Mouse (Mus musculus) urinary bladder, adult 18-20 months (tissue): ENCODE results near the gene Cog5.

Experiments used
- DNase-seq, 2 experiments: peaks; one replicate each; pipeline ENCODE4 v3.0.0; 2022; ENCODE audit warnings: low spot score in 2 of 2, mixed read lengths in 2 of 2

Gene Cog5

DNA sequence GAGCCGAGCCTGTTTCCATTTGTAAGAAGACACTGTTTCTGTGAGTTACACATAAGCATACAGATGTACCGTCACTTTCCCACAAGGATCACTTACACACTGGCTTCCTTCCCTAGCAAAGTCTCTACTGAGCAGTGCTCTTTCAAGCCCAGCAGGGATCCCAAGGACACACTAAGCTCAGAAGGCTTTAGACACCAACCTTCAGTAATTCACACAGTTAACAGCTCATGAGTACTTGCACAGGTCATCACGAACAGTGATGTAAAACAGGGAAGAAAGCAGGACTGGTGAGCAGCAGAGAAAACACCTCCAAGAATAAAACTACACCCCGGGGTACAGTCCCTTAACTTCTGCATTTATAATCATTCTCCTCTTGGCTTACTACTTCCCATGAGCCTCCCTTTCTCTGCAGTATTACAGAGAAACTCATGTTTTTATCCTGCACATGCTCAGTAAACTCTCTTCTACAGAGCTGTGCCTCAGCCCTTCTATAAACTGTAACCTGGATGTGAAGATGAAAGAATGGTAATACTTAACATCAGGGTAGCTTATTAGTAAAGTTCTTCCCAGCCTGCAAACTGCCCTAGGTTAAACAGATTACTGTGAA, 283.8 kb downstream of the Cog5 start:
- no peak for DNase-seq

DNA sequence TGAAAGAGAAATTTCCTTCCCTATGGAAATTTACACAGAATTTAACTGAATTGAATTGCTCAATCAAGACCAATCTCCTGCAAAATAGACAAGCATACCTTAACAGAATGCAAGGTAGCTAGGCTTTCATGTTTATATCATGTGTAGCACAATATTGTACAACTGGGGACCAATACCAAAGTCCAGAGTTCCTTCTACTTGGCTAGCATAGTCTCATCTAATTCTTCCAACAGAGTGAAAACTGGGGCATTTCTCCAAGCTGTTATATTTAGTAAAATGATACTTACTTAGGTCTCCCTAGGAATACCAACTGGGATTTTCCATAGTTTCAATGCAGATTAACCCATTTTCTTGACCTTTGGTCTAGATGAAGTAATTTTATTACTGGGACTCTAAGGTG, 284.4 kb downstream of the Cog5 start:
- no peak for DNase-seq

DNA sequence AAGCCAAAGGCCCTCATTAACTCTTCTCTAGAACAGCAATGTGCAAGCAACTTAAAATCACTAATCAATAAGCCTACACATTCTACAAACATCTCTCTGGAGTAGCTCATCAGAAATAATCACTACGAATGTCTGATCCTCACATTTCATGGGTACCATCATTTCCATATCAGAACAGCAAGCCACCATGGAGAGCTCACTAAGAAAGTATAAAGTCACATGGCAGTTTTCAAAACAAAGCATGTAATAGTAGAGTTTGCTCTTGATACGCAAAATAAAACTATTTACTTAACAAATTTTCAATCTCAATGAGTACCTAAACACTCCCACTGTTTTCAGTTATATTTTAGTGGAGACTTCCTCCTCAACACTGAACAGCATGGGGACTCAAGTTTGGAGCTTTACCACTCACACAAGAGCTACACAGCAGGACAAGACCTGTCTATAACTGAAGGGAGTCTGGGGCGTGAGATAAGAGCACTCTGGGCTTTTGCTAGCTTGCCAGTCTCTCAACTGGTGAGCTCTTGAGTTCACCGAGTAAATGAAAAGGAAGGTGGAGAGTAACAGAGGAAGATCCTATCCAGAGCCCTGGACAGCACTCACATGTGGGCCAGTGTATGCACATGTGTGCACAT, 288.5 kb downstream of the Cog5 start:
- no peak for DNase-seq

DNA sequence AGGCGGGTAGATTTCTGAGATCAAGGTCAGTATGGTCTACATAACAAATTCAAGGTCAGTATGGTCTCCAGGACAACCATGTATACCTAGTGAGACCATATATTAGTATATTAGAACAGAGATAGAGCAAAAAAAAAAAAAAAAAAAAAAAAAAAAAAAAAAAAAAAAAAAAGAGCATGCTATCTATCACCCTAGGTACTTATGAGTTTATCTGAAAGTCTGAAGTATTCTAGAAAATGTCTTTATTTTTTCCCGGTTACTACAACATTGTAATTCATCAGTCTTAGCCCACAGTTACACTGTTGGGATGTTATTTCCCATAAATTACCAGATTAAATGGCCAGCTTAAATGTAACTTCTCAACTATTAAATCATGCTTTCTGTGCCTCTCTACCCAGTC, 289.7 kb downstream of the Cog5 start:
- DNase-seq, result no peak

DNA sequence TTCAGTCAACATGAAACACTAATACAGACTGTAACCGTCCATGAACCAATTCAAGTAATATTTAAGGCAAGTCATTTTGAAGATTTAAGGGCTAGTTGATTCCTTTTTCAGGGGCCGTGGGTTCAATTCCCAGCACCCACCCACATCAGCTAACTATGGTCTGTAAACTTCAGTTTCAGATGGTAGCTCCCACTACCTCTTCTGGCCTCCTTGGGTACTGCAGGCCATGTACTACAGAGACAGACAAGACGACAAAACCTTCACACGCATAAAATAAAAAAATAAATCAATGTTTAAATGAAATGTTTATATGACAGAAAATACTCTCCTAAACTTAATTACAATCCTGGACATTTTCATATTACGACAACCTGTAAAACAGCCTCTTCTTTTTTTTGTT, 292.8 kb downstream of the Cog5 start:
- no peak for DNase-seq

- DNase-seq, result no peak
These were observed 293.7 kb downstream of the Cog5 start for GRCm38 (mm10) chr12:31948101-31949000.

GRCm38 (mm10) chr12:31949193-31949741, 294.6 kb downstream of the Cog5 start:
- peak; percentile 76 to 93 for DNase-seq

- DNase-seq, result peak; percentile 85 to 99
These were observed 295.3 kb downstream of the Cog5 start, which contains the start of gene Hbp1 for GRCm38 (mm10) chr12:31949759-31950658. Gene Hbp1, minus strand, starts transcription at chr12:31950535.

GRCm38 (mm10) chr12:31950659-31951031, 296.0 kb downstream of the Cog5 start:
- peak in 1 of 2 experiments; percentile 56 for DNase-seq

DNA sequence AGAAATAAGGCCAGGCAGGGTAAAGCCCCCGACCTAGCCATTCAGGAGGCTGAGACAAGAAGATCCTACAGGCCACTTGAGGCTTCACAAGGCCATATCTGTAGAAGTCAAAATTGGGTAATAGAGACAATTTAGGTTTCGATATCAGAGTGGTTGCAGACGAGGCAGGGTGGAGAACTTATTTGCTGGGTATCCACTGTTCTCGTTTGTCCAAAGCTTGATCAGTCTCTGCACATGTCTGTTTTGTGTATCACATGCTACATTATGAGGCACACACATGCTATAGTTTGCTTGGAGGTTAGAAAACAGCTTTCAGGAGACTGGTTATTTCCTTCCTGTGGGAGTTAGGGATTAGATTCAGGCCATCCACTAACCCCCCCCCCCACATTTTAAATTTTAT, 301.2 kb downstream of the Cog5 start:
- DNase-seq, result no peak

GRCm38 (mm10) chr12:31964074-31964473, 309.4 kb downstream of the Cog5 start:
- no peak for DNase-seq

DNA sequence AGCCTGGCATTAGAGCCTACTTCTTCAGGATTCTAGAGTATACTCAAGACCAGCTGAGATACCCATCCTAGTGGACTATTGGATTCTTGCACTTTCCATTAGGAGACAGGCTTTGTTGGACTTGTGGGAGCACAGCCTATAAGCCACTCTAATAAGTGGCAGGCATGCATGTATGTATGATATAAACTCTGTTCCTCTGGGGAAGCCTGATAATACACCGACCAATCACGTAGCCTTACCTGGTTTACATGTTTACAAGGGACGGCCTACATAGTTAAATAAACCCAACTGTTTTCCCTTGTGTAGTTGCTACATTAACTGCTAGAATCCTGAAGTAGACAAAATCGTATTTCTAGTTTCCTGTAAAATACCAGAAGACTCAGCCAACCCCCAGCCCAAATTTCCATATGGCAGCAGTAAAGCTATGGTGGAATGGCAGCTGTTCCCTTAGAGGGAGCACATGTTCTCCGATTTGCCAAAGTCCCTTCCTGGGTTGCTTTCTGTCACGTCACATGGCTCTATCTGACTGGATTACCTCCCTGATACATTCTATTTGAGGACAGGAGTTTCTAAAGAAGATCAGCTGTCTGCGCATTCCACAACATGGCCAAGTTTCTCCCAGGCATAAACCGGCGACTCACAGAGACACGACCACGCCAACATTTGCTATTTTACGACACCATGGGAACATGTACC, 311.0 kb downstream of the Cog5 start:
- DNase-seq, result no peak

DNA sequence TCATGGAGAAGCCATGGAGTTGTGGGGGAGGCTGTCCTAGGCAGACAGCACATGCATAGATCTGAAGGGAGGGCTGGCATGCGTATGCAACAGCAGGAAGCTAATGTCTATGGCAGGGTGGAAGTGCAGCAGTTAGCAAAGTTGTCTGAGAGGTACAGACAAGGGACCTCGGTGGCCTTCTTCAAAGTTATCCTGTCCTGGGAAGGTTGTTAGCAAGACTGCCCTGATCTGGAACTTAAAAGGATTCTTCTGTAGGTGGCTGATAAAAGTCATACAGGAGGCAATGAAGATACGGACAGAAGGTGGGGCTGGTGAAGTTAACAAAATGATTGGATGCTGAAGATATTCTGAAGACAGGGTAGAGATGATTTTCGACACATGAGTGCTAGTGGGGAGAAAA, 311.7 kb downstream of the Cog5 start:
- no peak for DNase-seq

DNA sequence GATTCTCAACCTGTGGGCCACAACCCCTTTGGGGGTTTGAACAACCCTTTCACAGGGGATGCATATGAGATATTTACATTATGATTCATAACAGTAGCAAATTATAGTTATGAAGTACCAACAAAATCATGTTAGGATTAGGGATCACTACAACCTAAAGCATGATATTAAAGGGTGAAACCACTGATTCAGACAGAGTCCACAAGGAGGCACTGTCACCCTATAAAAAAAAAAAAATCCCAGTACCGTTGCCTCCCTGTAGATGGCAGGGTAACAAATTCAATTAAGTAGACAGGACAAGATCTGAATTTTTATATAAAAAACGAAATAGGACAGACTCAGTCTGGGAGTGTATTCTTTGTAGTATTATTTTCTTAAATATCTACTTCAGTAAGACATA, 312.9 kb downstream of the Cog5 start:
- DNase-seq, result no peak

DNA sequence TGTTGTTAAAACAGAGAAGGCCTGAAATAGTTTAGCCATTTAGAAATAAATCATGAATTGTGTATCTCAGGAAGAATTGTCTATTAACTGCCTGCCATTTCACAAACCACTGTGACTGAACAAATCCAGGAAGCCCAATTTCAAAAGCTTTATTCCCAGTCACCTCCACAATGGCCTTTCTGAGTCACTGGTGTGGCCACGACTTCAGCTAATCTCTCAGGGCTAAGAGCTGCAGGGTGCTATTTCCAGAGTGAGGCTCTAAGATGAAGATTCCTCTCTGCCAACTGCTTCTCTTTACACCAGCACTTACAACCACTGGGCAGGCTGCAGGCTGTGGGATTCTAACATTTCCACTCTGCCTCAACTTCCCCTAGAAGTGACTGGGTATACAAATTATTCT, 314.4 kb downstream of the Cog5 start:
- DNase-seq, result no peak

DNA sequence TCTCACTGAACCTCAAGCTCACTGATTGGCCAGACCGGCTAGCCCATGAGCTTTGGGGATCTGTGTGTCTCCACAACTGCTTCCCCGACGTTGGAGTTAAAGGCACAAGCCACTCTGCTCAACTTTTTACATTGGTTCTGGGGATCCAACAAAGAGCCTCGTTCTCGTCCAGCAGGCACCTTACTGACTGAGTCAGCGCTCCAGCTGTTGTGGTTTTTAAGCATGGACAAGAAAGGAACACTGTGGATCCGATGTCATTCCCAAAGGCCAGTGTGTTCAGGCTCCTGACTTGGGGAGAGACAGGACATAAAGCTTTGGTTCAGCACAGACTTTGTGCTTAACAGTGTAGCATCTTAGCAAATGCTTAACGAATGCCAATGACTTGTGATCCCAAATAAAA, 316.9 kb downstream of the Cog5 start:
- no peak for DNase-seq

DNA sequence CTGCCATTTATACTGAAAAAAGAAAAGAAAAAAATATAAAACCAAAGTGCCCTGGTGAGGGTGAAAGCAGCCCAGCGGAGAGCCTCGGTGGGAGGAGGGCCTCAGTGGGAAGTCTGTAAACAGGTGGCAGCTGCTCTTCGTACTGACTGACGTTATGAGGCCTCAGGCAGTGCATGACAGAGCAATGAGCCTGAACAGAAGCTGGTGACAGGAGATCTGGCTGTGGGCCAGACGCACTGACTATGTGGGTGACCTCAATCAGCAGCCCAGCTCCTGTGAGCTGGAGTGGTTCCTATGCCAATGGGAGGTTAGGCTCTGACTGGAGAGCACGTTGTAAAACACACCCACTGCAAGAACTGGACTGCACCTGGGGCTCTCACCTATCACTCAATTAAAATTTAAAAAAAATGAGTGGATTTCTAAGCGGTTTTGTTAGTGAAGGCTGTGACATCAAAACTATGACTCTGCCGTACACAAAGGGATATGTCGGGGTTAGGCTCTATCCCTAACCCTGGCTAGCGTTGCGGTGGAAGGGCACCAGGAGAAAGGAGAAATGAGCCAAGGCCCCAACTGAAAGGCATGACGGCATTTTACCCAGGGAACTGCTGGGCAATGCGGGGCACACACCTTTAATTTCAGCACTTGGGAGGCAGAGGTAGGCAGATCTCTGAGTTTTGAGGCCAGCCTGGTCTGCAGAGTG, 319.0 kb downstream of the Cog5 start:
- DNase-seq, result no peak

- DNase-seq, result peak in 1 of 2 experiments; percentile 38
These were observed 321.9 kb downstream of the Cog5 start for GRCm38 (mm10) chr12:31976544-31976943.

- no peak for DNase-seq
These were observed 323.0 kb downstream of the Cog5 start for GRCm38 (mm10) chr12:31977613-31978195.

DNA sequence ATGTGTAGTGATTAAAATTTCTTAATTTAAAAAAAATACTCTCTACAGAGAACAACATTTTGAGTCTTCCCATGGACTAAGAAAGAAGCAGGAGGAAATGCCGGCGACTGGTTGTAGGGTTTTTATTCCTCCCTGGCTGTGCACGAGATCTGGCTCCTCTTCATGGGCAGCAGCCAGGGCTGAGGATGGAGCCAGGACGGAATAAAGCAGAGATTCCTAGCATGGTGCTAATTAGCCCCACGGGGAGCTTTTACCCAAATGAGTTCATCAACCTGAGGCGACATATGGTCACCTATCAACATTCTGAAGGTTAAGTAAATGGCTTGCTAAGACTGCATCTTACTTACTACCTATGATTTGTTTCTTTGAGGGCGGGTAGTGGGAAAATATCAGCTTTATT, 328.6 kb downstream of the Cog5 start:
- no peak for DNase-seq
